Mouse (Mus musculus): Measurements from ENCODE around the gene Cfap46.
"Not testable (repeated sequence)": the region's sequence is repeated elsewhere in the genome, so short reads cannot be mapped to it uniquely, and the experiment has no call there.

The Cfap46 gene

GRCm38 (mm10) chr7:139659901-139660300 lies 23.7 kb downstream of the Cfap46 start:
- not testable (repeated sequence) for DNase-seq (ENCODE audit: low spot score)

- no peak for DNase-seq (ENCODE audit: low spot score)
Measured at GRCm38 (mm10) chr7:139649698-139650097, 33.9 kb downstream of the Cfap46 start.

GRCm38 (mm10) chr7:139648107-139648824 lies 35.4 kb downstream of the Cfap46 start:
- peak; percentile 57 for DNase-seq (ENCODE audit: low spot score)

- DNase-seq (ENCODE audit: low spot score) = no peak
Measured at GRCm38 (mm10) chr7:139633393-139633792, 50.2 kb downstream of the Cfap46 start.

- no peak for DNase-seq (ENCODE audit: low spot score)
Measured at GRCm38 (mm10) chr7:139625156-139625555, 58.5 kb downstream of the Cfap46 start.

GRCm38 (mm10) chr7:139622568-139622967 lies 61.0 kb downstream of the Cfap46 start:
- no peak for DNase-seq (ENCODE audit: low spot score)

- DNase-seq (ENCODE audit: low spot score) = peak; percentile 15
Measured at GRCm38 (mm10) chr7:139615767-139616766, 67.5 kb downstream of the Cfap46 start.

GRCm38 (mm10) chr7:139610328-139610727 lies 73.3 kb downstream of the Cfap46 start:
- no peak for DNase-seq (ENCODE audit: low spot score)

- no peak for DNase-seq (ENCODE audit: low spot score)
Measured at GRCm38 (mm10) chr7:139595862-139596261, 87.8 kb downstream of the Cfap46 start.

GRCm38 (mm10) chr7:139595311-139595710 lies 88.3 kb downstream of the Cfap46 start:
- DNase-seq (ENCODE audit: low spot score) = no peak

GRCm38 (mm10) chr7:139591311-139591710 lies 92.3 kb downstream of the Cfap46 start:
- DNase-seq (ENCODE audit: low spot score) = no peak

GRCm38 (mm10) chr7:139590302-139590701 lies 93.3 kb downstream of the Cfap46 start:
- no peak for DNase-seq (ENCODE audit: low spot score)

- no peak for DNase-seq (ENCODE audit: low spot score)
Measured at GRCm38 (mm10) chr7:139587919-139588318, 95.7 kb downstream of the Cfap46 start.

GRCm38 (mm10) chr7:139585183-139585821 lies 98.3 kb downstream of the Cfap46 start:
- DNase-seq (ENCODE audit: low spot score) = no peak

- no peak for DNase-seq (ENCODE audit: low spot score)
Measured at GRCm38 (mm10) chr7:139584221-139585175, 99.1 kb downstream of the Cfap46 start.

GRCm38 (mm10) chr7:139583094-139583737 lies 100.4 kb downstream of the Cfap46 start:
- DNase-seq (ENCODE audit: low spot score) = no peak

GRCm38 (mm10) chr7:139582595-139582994 lies 101.0 kb downstream of the Cfap46 start, which contains the start of gene Nkx6-2:
TSS of gene Nkx6-2 (minus strand) at chr7:139582797.
- DNase-seq (ENCODE audit: low spot score) = peak; percentile 40

GRCm38 (mm10) chr7:139581801-139582571 lies 101.6 kb downstream of the Cfap46 start:
- DNase-seq (ENCODE audit: low spot score) = peak; percentile 15

GRCm38 (mm10) chr7:139580851-139581775 lies 102.5 kb downstream of the Cfap46 start:
- DNase-seq (ENCODE audit: low spot score) = no peak

All from yolk sac, embryonic 10.5 days (tissue).